Mouse (Mus musculus) midbrain, embryonic 15.5 days (tissue): Measurements from ENCODE around the gene Slco1b2. TPM values are rescaled to one million over a fixed set of nuclear protein-coding genes. Genes with fewer than 3 reads are reported as not detected.

Source experiments
- ATAC-seq: fragments of 200-750 bp; cut with Nextera tagmentation; replicated peaks from 2 replicates; pipeline ENCODE4 v1.8.0; 2017; ENCODE audit warnings: moderate TSS enrichment
- H3K27ac ChIP-seq: fragments of 300-500 bp; sonication (generic); 2 replicates; pipeline ENCODE4 v1.5.1; 2015; ENCODE audit warnings: mild to moderate bottlenecking, inconsistent platforms
- H3K27me3 ChIP-seq: fragments of 300-500 bp; sonication (generic); replicated peaks from 2 replicates; pipeline ENCODE4 v1.6.1; 2015; ENCODE audit warnings: inconsistent platforms
- H3K36me3 ChIP-seq: fragments of 300-500 bp; sonication (generic); replicated peaks from 2 replicates; pipeline ENCODE4 v1.6.1; 2015; ENCODE audit warnings: inconsistent platforms
- H3K4me1 ChIP-seq: fragments of 300-500 bp; sonication (generic); 2 replicates; pipeline ENCODE4 v1.6.1; 2015; ENCODE audit warnings: inconsistent platforms
- H3K4me2 ChIP-seq: fragments of 300-500 bp; sonication (generic); 2 replicates; pipeline ENCODE4 v1.6.1; 2015; ENCODE audit warnings: inconsistent platforms, mild to moderate bottlenecking, moderate library complexity
- H3K4me3 ChIP-seq: fragments of 300-500 bp; sonication (generic); 2 replicates; pipeline ENCODE4 v1.5.1; 2015; ENCODE audit warnings: mild to moderate bottlenecking, inconsistent platforms
- H3K9ac ChIP-seq: fragments of 300-500 bp; sonication (generic); 2 replicates; pipeline ENCODE4 v1.6.1; 2015; ENCODE audit warnings: mild to moderate bottlenecking, inconsistent platforms
- H3K9me3 ChIP-seq: fragments of 300-500 bp; sonication (generic); 2 replicates; pipeline ENCODE4 v1.6.1; 2016; ENCODE audit warnings: inconsistent platforms
- WGBS: fragments of 180-500 bp; shearing (Covaris S2); methylation state at CpG from one replicate; pipeline ENCODE4 v1.1.7; 2015; ENCODE audit warnings: mixed read lengths; 5-methylcytosine and 5-hydroxymethylcytosine counted together
- polyA plus RNA-seq: library from polyadenylated mRNA; unstranded; fragments of >200 nt; fragmentation: Nextera tagmentation; extraction: Ambion mirVana; gene quantifications from 2 replicates; pipeline ENCODE4 v1.2.1, GENCODE M21; 2015

The Slco1b2 gene
- polyA plus RNA-seq, 1 experiment from 2014 or later, result not detected

GRCm38 (mm10) chr6:141687008-141687407 lies 57.7 kb downstream of the Slco1b2 start:
- Histone ChIP-seq H3K9ac (no peak overlapping the region), H3K4me3 (no peak overlapping the region), H3K4me2 (no peak overlapping the region), H3K4me1 (no peaks in the 10 kb centered on the region), H3K36me3 (no peaks in the 10 kb centered on the region), H3K9me3 (no peaks in the 10 kb centered on the region), H3K27ac (no peak overlapping the region), H3K27me3 (no peaks in the 10 kb centered on the region)
- no peak for ATAC-seq
- WGBS, result 82% methylated on average over 4 of the region's 4 CpGs

GRCm38 (mm10) chr6:141691246-141691645 lies 61.9 kb downstream of the Slco1b2 start:
- no peak overlapping the region for H3K4me3 ChIP-seq
- no peaks in the 10 kb centered on the region for H3K4me1 ChIP-seq
- H3K36me3 ChIP-seq, result no peaks in the 10 kb centered on the region
- H3K9me3 ChIP-seq, result no peaks in the 10 kb centered on the region
- H3K27me3 ChIP-seq, result no peaks in the 10 kb centered on the region
- no peak overlapping the region for H3K27ac ChIP-seq
- H3K9ac ChIP-seq, result no peak overlapping the region
- no peak overlapping the region for H3K4me2 ChIP-seq
- ATAC-seq, result no peak

Other genes with a start within 250 kb of the Slco1b2 start
- gene Slco1c1, start 105.2 kb upstream of the Slco1b2 start, polyA plus RNA-seq, result 15.7 and 16.1 TPM in 2 replicates
- gene Gm5724, start 144.3 kb downstream of the Slco1b2 start, polyA plus RNA-seq, result not detected in 2 replicates
- gene Slco1a4, start 226.7 kb downstream of the Slco1b2 start, polyA plus RNA-seq, result 1.3 and 1.5 TPM in 2 replicates